Mouse (Mus musculus): ENCODE data around the gene Ccnd3.

DNA sequence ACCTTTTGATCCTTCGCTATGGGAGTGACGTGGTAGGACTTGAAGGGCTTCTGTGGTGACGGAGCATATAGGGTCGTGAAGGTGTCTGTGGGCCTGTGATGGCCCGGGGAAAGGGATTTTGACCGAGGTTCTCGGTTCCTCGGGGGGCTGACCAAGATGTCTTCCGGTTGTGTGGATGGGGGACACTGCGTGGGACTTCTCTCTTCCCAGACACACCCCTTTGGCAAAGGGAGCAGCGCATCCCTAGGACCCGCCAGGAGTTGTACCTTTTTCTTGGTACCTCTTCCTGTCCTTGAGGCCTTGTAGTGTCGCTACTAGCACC lies 106.8 kb downstream of the Ccnd3 start:
- TF ChIP-seq CTCF (conservative IDR thresholded peaks at IDR 0.05; ENCODE audit: low read length) (no peak), POU5F1 (IDR thresholded peaks at IDR 0.05; ENCODE audit: borderline replicate concordance, low read length) (no peak), NANOG (IDR thresholded peaks at IDR 0.05; ENCODE audit: borderline replicate concordance, low read length) (no peak)

Measured in E14TG2a.4 (cell line).